Mouse (Mus musculus) lung, embryonic 14.5 days (tissue): ENCODE results near the gene Hipk2. TPM values are rescaled to one million over a fixed set of nuclear protein-coding genes. Genes with fewer than 3 reads are reported as not detected.

ENCODE experiments used
- ATAC-seq: fragments of 200-750 bp; cut with Nextera tagmentation; 2 replicates; pipeline ENCODE4 v1.8.0; 2017; ENCODE audit warnings: mild to moderate bottlenecking, moderate TSS enrichment, moderate library complexity; ENCODE audit not compliant: insufficient read depth
- DNase-seq: peaks from one replicate; pipeline ENCODE4 v3.0.0-alpha.2; 2015
- H3K27ac ChIP-seq: fragments of 300-500 bp; sonication (generic); 2 replicates; pipeline ENCODE4 v1.5.1; 2014; ENCODE audit warnings: low read depth, mild to moderate bottlenecking, moderate library complexity
- H3K27me3 ChIP-seq: fragments of 300-500 bp; sonication (generic); 2 replicates; pipeline ENCODE4 v1.6.1; 2014; ENCODE audit warnings: low read length, control low read depth; ENCODE audit not compliant: insufficient read depth
- H3K36me3 ChIP-seq: fragments of 300-500 bp; sonication (generic); 2 replicates; pipeline ENCODE4 v1.6.1; 2014; ENCODE audit warnings: control low read depth; ENCODE audit not compliant: insufficient read depth
- H3K4me1 ChIP-seq: fragments of 300-500 bp; sonication (generic); 2 replicates; pipeline ENCODE4 v1.6.1; 2014; ENCODE audit warnings: antibody characterized with exemption, control low read depth; ENCODE audit not compliant: insufficient read depth
- H3K4me2 ChIP-seq: fragments of 300-500 bp; sonication (generic); 2 replicates; pipeline ENCODE4 v1.6.1; 2014; ENCODE audit warnings: mild to moderate bottlenecking
- H3K4me3 ChIP-seq: fragments of 300-500 bp; sonication (generic); 2 replicates; pipeline ENCODE4 v1.5.1; 2014; ENCODE audit warnings: low read depth, low read length
- H3K9ac ChIP-seq: fragments of 300-500 bp; sonication (generic); 2 replicates; pipeline ENCODE4 v1.6.1; 2014
- H3K9me3 ChIP-seq: fragments of 300-500 bp; sonication (generic); 2 replicates; pipeline ENCODE4 v1.6.1; 2016; ENCODE audit warnings: low read depth, low read length, control low read depth
- CTCF ChIP-seq: IDR thresholded peaks from 2 replicates; pipeline ENCODE4 v1.5.1; 2016; ENCODE audit warnings: antibody characterized with exemption, low read depth
- WGBS: fragments of 180-500 bp; shearing (Covaris S2); extraction: QIAGEN DNeasy Blood & Tissue Kit; methylation state at CpG from one replicate; pipeline ENCODE4 v1.1.7; 2014; 5-methylcytosine and 5-hydroxymethylcytosine counted together
- polyA plus RNA-seq: library from polyadenylated mRNA; unstranded; fragments of >200 nt; fragmentation: Nextera tagmentation; extraction: Ambion mirVana; gene quantifications from 2 replicates; pipeline ENCODE4 v1.2.1, GENCODE M21; 2014

Gene Hipk2
- polyA plus RNA-seq, 1 experiment from 2014 or later: 20.8 TPM

DNA sequence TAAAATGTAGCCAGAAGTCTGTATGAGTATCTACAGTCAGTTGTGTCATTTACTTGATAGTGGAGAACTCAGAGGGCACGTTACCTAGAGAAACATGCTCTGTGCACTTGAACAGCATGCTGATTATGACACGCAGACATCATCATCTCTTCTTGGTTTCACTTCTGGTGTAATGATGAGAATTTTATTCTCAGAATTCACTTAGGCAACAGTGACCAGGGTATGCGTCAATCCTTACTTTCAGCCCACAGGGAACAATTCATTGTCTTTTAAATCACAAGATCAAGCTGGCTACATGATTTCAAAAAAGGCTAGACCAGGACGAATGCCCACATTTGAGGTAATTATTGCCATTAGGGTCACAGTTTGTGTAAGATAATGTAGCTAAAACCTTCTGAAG lies 185.3 kb downstream of the Hipk2 start:
- Histone ChIP-seq H3K4me1 (no peaks in the 10 kb centered on the region), H3K36me3 (peaks cover 11% of the 10 kb centered on the region), H3K4me3 (no peak overlapping the region), H3K4me2 (no peak overlapping the region), H3K9ac (no peak overlapping the region), H3K27ac (no peak overlapping the region), H3K27me3 (no peaks in the 10 kb centered on the region), H3K9me3 (no peaks in the 10 kb centered on the region)
- no peak for TF ChIP-seq CTCF
- WGBS: 78% methylated on average over 4 of the region's 4 CpGs
- no peak for ATAC-seq
- no peak for DNase-seq

DNA sequence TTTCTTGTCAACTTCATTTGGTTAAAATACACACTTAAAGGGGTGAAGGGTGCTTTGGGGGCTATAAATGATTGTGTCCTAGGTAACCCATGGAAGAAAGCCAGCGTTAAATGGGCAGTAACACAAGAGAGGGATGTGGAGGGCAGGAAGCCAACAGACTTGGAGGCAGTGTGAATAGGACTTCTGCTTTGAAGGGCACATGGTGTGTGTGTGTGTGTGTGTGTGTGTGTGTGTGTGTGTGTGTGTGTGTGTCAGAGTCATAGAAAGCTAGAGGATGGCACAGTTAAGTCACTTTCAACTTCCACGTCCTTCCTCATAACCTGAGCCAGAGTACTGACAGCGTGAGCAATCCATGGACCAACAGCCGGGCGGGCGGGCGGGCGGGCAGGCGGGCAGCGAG lies 187.1 kb downstream of the Hipk2 start:
- no peaks in the 10 kb centered on the region for H3K27me3 ChIP-seq
- no peak overlapping the region for H3K9ac ChIP-seq
- no peak for ATAC-seq
- no peak overlapping the region for H3K4me3 ChIP-seq
- H3K4me2 ChIP-seq: no peak overlapping the region
- peaks cover 4% of the 10 kb centered on the region; the same call in 1 of the 2 replicates for H3K36me3 ChIP-seq
- no peak for TF ChIP-seq CTCF
- no peak overlapping the region for H3K27ac ChIP-seq
- no peak for DNase-seq
- H3K9me3 ChIP-seq: no peaks in the 10 kb centered on the region
- no peaks in the 10 kb centered on the region for H3K4me1 ChIP-seq
- 93% methylated on average over 10 of the region's 10 CpGs for WGBS

DNA sequence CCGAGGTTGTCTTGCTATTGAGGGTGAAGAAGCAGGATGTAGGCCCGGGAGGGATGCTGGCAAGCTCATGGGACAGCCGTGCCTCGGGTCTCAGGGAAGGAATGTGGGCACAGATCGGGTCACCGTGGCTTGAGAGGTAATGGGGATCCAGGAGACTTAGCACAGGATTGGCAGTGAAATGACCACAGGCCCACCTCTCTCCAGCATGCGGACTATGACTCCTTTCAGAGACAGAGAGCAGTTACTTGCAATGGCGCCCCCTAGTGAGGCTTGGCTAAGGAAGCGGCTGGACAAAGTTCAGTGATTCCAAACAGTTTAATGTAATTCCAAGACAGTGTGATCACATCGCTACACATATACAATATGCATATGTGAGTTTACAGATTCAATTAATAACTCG lies 188.7 kb downstream of the Hipk2 start:
- Histone ChIP-seq H3K36me3 (no peaks in the 10 kb centered on the region; the same call in 1 of the 2 replicates), H3K4me3 (no peak overlapping the region), H3K9ac (no peak overlapping the region), H3K4me1 (no peaks in the 10 kb centered on the region), H3K27ac (no peak overlapping the region), H3K27me3 (no peaks in the 10 kb centered on the region), H3K4me2 (no peak overlapping the region), H3K9me3 (no peaks in the 10 kb centered on the region)
- DNase-seq: peak; percentile 64
- peak; percentile 66 for TF ChIP-seq CTCF
- ATAC-seq: no peak
- WGBS: 64% methylated on average over 11 of the region's 11 CpGs

DNA sequence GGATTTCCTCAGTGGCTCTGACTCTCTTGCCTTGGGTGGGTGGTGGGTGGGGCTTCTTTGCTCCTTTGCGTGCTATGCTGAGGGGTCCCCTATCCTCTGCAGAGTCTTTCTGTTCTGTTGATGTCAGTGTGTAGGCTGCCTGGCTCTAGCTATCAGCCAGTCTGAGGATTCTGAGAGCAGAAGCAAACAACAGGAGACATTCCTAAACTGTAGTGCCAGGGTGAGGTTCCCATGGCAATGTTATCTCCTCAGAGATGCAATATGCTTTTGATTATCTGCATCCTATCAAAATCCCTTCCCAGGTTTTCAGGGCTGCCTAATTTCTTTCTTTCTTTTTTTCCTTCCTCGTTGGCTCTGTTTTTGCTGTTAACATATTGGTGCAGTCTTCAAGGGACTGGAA lies 193.4 kb downstream of the Hipk2 start:
- Histone ChIP-seq H3K36me3 (no peaks in the 10 kb centered on the region; the same call in 1 of the 2 replicates), H3K27me3 (no peaks in the 10 kb centered on the region), H3K4me1 (no peaks in the 10 kb centered on the region), H3K4me2 (no peak overlapping the region), H3K27ac (no peak overlapping the region), H3K4me3 (no peak overlapping the region), H3K9me3 (no peaks in the 10 kb centered on the region), H3K9ac (no peak overlapping the region)
- WGBS: 49% methylated on average over 2 of the region's 2 CpGs
- ATAC-seq (no peak), DNase-seq (no peak)
- TF ChIP-seq CTCF: no peak

- H3K9ac ChIP-seq: no peak overlapping the region
- no peak overlapping the region for H3K27ac ChIP-seq
- ATAC-seq: no peak
- no peak overlapping the region for H3K4me3 ChIP-seq
- no peaks in the 10 kb centered on the region for H3K36me3 ChIP-seq
- no peak for DNase-seq
- H3K4me1 ChIP-seq: no peaks in the 10 kb centered on the region
- H3K4me2 ChIP-seq: no peak overlapping the region
- H3K9me3 ChIP-seq: no peaks in the 10 kb centered on the region
- no peaks in the 10 kb centered on the region for H3K27me3 ChIP-seq
- no peak for TF ChIP-seq CTCF
- WGBS: 71% methylated on average over 9 of the region's 9 CpGs
These were observed 198.3 kb downstream of the Hipk2 start for GRCm38 (mm10) chr6:38677629-38678028.

DNA sequence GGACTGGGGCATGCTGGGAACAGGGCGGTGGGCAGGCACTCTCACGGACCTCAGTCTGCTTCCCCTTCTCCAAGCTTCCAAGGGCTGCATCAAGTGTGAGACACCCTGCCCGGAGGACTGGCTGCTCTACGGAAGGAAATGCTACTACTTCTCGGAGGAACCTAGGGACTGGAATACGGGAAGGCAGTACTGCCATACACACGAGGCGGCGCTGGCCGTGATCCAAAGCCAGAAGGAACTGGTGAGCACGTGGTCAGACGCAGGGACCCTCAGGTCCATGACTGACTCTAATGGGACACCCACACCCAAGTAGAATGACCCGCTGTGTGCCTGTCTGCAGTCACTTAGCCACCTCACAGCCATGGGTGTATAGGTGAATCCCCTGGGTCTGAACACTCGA lies 199.2 kb downstream of the Hipk2 start:
- H3K4me1 ChIP-seq: no peaks in the 10 kb centered on the region
- no peak overlapping the region for H3K4me3 ChIP-seq
- no peak overlapping the region for H3K4me2 ChIP-seq
- no peak for DNase-seq
- no peaks in the 10 kb centered on the region for H3K9me3 ChIP-seq
- no peaks in the 10 kb centered on the region for H3K27me3 ChIP-seq
- 68% methylated on average over 14 of the region's 14 CpGs for WGBS
- no peak; the same call in 1 of the 2 replicates for ATAC-seq
- no peak overlapping the region for H3K9ac ChIP-seq
- no peaks in the 10 kb centered on the region for H3K36me3 ChIP-seq
- H3K27ac ChIP-seq: no peak overlapping the region
- TF ChIP-seq CTCF: no peak

DNA sequence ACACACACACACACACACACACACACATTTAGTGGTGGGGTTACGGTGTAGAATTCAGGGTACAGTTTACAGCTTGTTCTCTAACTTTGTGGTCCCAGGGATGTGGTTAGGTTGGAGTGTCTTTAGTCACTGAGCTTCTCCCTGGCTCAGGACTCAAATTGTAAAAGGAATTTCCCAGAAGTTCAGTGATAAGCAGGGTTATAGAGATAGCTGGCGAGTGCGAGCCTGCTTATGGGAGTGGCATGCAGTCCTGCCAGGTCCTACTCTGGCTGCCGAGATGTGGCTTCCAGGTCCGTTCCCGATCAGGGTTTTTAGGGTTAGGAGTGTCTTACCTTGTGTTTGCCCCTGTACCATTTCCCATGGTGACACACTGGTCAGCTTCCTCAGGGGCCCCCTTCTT lies 199.7 kb downstream of the Hipk2 start:
- Histone ChIP-seq H3K4me2 (no peak overlapping the region), H3K9me3 (no peaks in the 10 kb centered on the region), H3K27me3 (no peaks in the 10 kb centered on the region), H3K27ac (no peak overlapping the region), H3K4me1 (no peaks in the 10 kb centered on the region), H3K4me3 (no peak overlapping the region), H3K9ac (no peak overlapping the region), H3K36me3 (no peaks in the 10 kb centered on the region)
- ATAC-seq (no peak), DNase-seq (no peak)
- no peak for TF ChIP-seq CTCF
- 70% methylated on average over 6 of the region's 6 CpGs for WGBS

- WGBS: 72% methylated on average over 3 of the region's 3 CpGs
- H3K4me2 ChIP-seq: no peak overlapping the region
- no peak for TF ChIP-seq CTCF
- H3K4me1 ChIP-seq: no peaks in the 10 kb centered on the region
- no peak overlapping the region for H3K27ac ChIP-seq
- H3K9me3 ChIP-seq: no peaks in the 10 kb centered on the region
- H3K27me3 ChIP-seq: no peaks in the 10 kb centered on the region
- no peak overlapping the region for H3K9ac ChIP-seq
- ATAC-seq: no peak
- no peak overlapping the region for H3K4me3 ChIP-seq
- H3K36me3 ChIP-seq: no peaks in the 10 kb centered on the region
- no peak for DNase-seq
These were observed 204.0 kb downstream of the Hipk2 start for GRCm38 (mm10) chr6:38672011-38672410.
